Mouse (Mus musculus) hindbrain, postnatal 0 days (tissue): Measurements from ENCODE around the gene Acaa1a. TPM values are rescaled to one million over a fixed set of nuclear protein-coding genes. Genes with fewer than 3 reads are reported as not detected.

Source experiments
- ATAC-seq: fragments of 200-750 bp; cut with Nextera tagmentation; 2 replicates; pipeline ENCODE4 v1.8.0; 2017; ENCODE audit warnings: mild to moderate bottlenecking, moderate TSS enrichment, moderate library complexity
- DNase-seq: peaks from one replicate; pipeline ENCODE4 v3.0.0-alpha.2; 2015; ENCODE audit warnings: low spot score
- H3K27ac ChIP-seq: fragments of 300-500 bp; sonication (generic); 2 replicates; pipeline ENCODE4 v1.5.1; 2014; ENCODE audit warnings: mild to moderate bottlenecking
- H3K27me3 ChIP-seq: fragments of 300-500 bp; sonication (generic); 2 replicates; pipeline ENCODE4 v1.6.1; 2014; ENCODE audit warnings: low read length, mixed read lengths; ENCODE audit not compliant: insufficient read depth
- H3K36me3 ChIP-seq: fragments of 300-500 bp; sonication (generic); 2 replicates; pipeline ENCODE4 v1.6.1; 2014; ENCODE audit warnings: low read length, mixed read lengths; ENCODE audit not compliant: insufficient read depth
- H3K4me1 ChIP-seq: fragments of 300-500 bp; sonication (generic); 2 replicates; pipeline ENCODE4 v1.6.1; 2014; ENCODE audit warnings: antibody characterized with exemption, low read length, mixed read lengths; ENCODE audit not compliant: insufficient read depth
- H3K4me2 ChIP-seq: fragments of 300-500 bp; sonication (generic); 2 replicates; pipeline ENCODE4 v1.6.1; 2014; ENCODE audit warnings: low read depth, mild to moderate bottlenecking, low read length, moderate library complexity, mixed read lengths
- H3K4me3 ChIP-seq: fragments of 300-500 bp; sonication (generic); 2 replicates; pipeline ENCODE4 v1.5.1; 2014; ENCODE audit warnings: low read length
- H3K9ac ChIP-seq: fragments of 300-500 bp; sonication (generic); replicated peaks from 2 replicates; pipeline ENCODE4 v1.6.1; 2014; ENCODE audit warnings: mild to moderate bottlenecking, low read length, moderate library complexity, mixed read lengths
- H3K9me3 ChIP-seq: fragments of 300-500 bp; sonication (generic); 2 replicates; pipeline ENCODE4 v1.6.1; 2016; ENCODE audit warnings: low read length, mixed read lengths
- CTCF ChIP-seq: IDR thresholded peaks from 2 replicates; pipeline ENCODE4 v1.5.1; 2016; ENCODE audit warnings: antibody characterized with exemption, control low read depth, low read depth
- WGBS: fragments of 180-500 bp; shearing (Covaris S2); extraction: QIAGEN DNeasy Blood & Tissue Kit; methylation state at CpG from one replicate; pipeline ENCODE4 v1.1.7; 2014; 5-methylcytosine and 5-hydroxymethylcytosine counted together
- polyA plus RNA-seq: library from polyadenylated mRNA; unstranded; fragments of >200 nt; fragmentation: Nextera tagmentation; extraction: Ambion mirVana; gene quantifications from 2 replicates; pipeline ENCODE4 v1.2.1, GENCODE M21; 2015
- total RNA-seq: library from RNA; depleted of rRNA; stranded (reverse); fragments of >200 nt; gene quantifications from 2 replicates; pipeline ENCODE4 v1.2.3, GENCODE M21; 2014

The Acaa1a gene
- total and polyA plus RNA-seq, 2 experiments from 2014 or later = 91.1 to 180 TPM

GRCm38 (mm10) chr9:119338350-119338749 lies 1.1 kb upstream of the Acaa1a start:
- Histone ChIP-seq H3K27ac (no peak overlapping the region), H3K36me3 (no peaks in the 10 kb centered on the region), H3K4me3 (no peak overlapping the region), H3K4me2 (no peak overlapping the region), H3K27me3 (no peaks in the 10 kb centered on the region), H3K9ac (no peak overlapping the region), H3K9me3 (no peaks in the 10 kb centered on the region), H3K4me1 (peaks cover 19% of the 10 kb centered on the region)
- ATAC-seq (no peak), DNase-seq (no peak)
- TF ChIP-seq CTCF = no peak
- 92% methylated on average over 3 of the region's 3 CpGs for WGBS

GRCm38 (mm10) chr9:119339106-119339505 lies 370 bp upstream of the Acaa1a start:
- whole genome bisulfite sequencing = 62% methylated on average over 7 of the region's 7 CpGs

GRCm38 (mm10) chr9:119340212-119340580 lies 720 bp downstream of the Acaa1a start:
- H3K27ac ChIP-seq = peak overlapping the region; percentile 88
- H3K9me3 ChIP-seq = no peaks in the 10 kb centered on the region
- H3K4me1 ChIP-seq = peaks cover 13% of the 10 kb centered on the region
- 4% methylated on average over 8 of the region's 8 CpGs for WGBS
- DNase-seq (no peak), ATAC-seq (no peak)
- no peaks in the 10 kb centered on the region for H3K27me3 ChIP-seq
- H3K9ac ChIP-seq = peak overlapping the region; percentile 64
- peak overlapping the region; percentile 64 for H3K4me3 ChIP-seq
- H3K4me2 ChIP-seq = peak overlapping the region; percentile 74
- peaks cover 8% of the 10 kb centered on the region; the same call in 1 of the 2 replicates for H3K36me3 ChIP-seq
- no peak for TF ChIP-seq CTCF

More at GRCm38 (mm10) chr9:119339106-119339505, 370 bp upstream of the Acaa1a start:
- H3K36me3 ChIP-seq = no peaks in the 10 kb centered on the region; the same call in 1 of the 2 replicates
- DNase-seq = no peak
- peaks cover 18% of the 10 kb centered on the region for H3K4me1 ChIP-seq
- no peak for ATAC-seq
- peak overlapping the region; percentile 47; the same call in 1 of the 2 replicates for H3K9ac ChIP-seq
- peak overlapping the region; percentile 74 for H3K4me2 ChIP-seq
- peak overlapping the region; percentile 64 for H3K4me3 ChIP-seq
- H3K27me3 ChIP-seq = no peaks in the 10 kb centered on the region
- H3K27ac ChIP-seq = no peak overlapping the region; the same call in 1 of the 2 replicates
- no peaks in the 10 kb centered on the region for H3K9me3 ChIP-seq
- TF ChIP-seq CTCF = no peak

- H3K4me3 ChIP-seq = peak within 1 kb of the TSS; percentile 64
- peaks cover 13% of the 10 kb centered on the region for H3K4me1 ChIP-seq
- DNase-seq (peak; percentile 94), ATAC-seq (peak; percentile 98)
- H3K9ac ChIP-seq = peak within 1 kb of the TSS; percentile 64
- H3K9me3 ChIP-seq = no peaks in the 10 kb centered on the region
- peaks cover 18% of the 10 kb centered on the region; the same call in 1 of the 2 replicates for H3K36me3 ChIP-seq
- peak within 1 kb of the TSS; percentile 74 for H3K4me2 ChIP-seq
- no peaks in the 10 kb centered on the region for H3K27me3 ChIP-seq
- WGBS = under 1% methylated on average over 68 of the region's 68 CpGs
- peak within 1 kb of the TSS; percentile 88 for H3K27ac ChIP-seq
- TF ChIP-seq CTCF = no peak
Observed at GRCm38 (mm10) chr9:119340909-119341816, 1.7 kb downstream of the Acaa1a start, which contains the start of gene Myd88. Gene Myd88 (minus strand): TSS chr9:119341411.

- 88% methylated on average over 7 of the region's 7 CpGs for WGBS
- Histone ChIP-seq H3K4me3 (no peak overlapping the region), H3K9me3 (no peaks in the 10 kb centered on the region), H3K27me3 (no peaks in the 10 kb centered on the region), H3K9ac (no peak overlapping the region), H3K27ac (no peak overlapping the region), H3K36me3 (peaks cover 19% of the 10 kb centered on the region; the same call in 1 of the 2 replicates), H3K4me1 (peaks cover 13% of the 10 kb centered on the region), H3K4me2 (no peak overlapping the region)
- no peak for ATAC-seq
- no peak for TF ChIP-seq CTCF
- no peak for DNase-seq
Observed at GRCm38 (mm10) chr9:119342728-119343127, 3.3 kb downstream of the Acaa1a start.

- Histone ChIP-seq H3K36me3 (peaks cover 33% of the 10 kb centered on the region), H3K4me2 (no peak overlapping the region), H3K27ac (no peak overlapping the region), H3K4me1 (peaks cover 8% of the 10 kb centered on the region; the same call in 1 of the 2 replicates), H3K9me3 (no peaks in the 10 kb centered on the region), H3K27me3 (no peaks in the 10 kb centered on the region), H3K4me3 (no peak overlapping the region), H3K9ac (no peak overlapping the region)
- DNase-seq (no peak), ATAC-seq (no peak)
- TF ChIP-seq CTCF = no peak
- 87% methylated on average over 8 of the region's 8 CpGs for WGBS
Observed at GRCm38 (mm10) chr9:119346376-119346775, 6.9 kb downstream of the Acaa1a start.
